Mouse (Mus musculus) liver (tissue): ENCODE data around the gene Gtf2f1.
A peak's percentile ranks its signal among the peaks of the same experiment; 100 is the strongest.

Source experiments
- DNase-seq: peaks from one replicate; pipeline ENCODE4 v3.0.0-alpha.2; 2020; ENCODE audit warnings: mixed read lengths

The Gtf2f1 gene

DNA sequence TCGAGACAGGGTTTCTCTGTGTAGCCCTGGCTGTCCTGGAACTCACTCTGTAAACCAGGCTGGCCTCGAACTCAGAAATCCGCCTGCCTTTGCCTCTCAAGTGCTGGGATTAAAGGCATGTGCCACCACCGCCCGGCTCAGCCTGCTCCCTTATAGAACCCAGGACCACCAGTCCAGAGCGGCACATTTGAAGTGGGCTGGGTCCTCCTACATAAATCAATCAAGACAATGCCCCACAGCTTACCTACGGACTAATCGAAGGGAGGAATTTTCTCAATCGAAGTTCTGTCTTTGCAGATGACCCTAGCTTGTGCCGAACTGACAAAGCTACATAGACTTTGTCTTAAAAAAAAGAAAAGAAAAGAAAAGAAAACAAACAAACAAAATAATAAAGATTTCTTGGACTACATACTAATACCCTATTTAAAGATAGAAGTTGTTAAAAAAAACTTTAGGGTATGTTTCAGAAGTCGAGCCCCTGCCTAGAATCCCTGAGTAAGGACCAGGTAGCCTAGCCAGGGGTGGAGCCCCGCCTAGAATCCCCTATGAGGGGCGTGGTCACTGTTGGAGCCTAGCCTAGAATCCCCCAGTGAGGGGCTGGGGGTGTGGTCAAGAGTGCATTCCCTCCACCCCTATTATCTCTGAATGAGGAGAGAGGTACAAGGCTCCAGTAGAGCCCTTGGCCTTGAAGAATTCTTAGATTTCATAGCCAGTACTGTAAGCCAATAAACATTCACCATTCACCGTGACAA lies 37.0 kb downstream of the Gtf2f1 start:
- DNase-seq = peak; percentile 33

DNA sequence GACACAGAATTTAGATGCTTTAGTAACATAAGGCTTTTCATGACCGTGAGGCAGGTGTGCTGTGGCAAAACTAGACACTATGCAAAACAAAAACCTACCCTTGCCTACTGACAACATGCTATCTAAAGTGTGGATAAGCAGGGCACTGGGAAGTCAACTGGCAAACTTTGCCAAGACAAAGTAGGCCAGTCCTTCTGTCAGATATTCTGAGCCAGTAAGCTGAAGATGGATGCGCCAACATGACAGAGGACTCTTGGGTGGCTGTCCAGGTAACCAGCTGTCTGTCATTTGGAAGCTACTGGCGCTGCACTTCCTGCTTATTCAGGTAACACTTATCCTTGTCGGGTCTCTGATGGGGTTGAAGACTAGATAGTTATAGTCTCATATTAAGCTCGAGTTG lies 41.0 kb downstream of the Gtf2f1 start:
- DNase-seq = no peak

DNA sequence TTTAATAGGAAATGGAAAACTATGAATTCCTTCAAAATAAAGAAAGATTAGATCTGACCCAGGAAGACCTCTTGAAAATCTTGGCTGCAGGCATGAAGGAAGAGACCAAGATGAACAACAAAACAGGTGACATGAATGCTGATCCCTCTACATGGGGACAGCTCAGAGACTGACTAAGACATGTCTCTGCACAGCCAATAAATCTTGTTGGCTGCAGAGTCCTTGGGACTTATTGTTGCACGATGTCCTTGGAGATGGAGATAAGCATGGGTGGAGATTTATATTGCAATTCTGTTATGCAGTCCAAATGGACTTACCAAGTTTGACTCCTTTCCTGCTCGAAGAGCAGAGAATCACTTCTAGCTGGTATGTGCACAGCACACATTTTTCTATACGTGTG lies 41.8 kb downstream of the Gtf2f1 start:
- DNase-seq = no peak

DNA sequence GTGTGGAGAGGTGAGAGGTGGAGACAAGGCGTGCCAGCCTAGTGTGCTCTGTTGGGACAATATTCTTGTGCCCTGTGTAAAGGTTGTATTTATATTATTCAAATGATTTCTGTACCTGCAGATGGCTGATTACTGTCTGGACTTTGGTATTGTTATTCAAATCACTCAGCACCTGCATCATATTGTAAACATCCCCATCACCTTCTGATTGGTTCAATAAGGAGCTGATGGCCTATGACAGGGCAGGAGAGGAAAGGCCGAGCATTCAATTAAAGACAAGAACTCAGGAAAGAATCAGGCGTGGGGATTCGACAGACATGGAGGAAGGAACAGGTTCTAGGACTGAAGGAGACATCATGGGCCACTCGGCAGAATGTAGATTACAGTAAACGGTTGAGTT lies 47.4 kb downstream of the Gtf2f1 start:
- DNase-seq = no peak

DNA sequence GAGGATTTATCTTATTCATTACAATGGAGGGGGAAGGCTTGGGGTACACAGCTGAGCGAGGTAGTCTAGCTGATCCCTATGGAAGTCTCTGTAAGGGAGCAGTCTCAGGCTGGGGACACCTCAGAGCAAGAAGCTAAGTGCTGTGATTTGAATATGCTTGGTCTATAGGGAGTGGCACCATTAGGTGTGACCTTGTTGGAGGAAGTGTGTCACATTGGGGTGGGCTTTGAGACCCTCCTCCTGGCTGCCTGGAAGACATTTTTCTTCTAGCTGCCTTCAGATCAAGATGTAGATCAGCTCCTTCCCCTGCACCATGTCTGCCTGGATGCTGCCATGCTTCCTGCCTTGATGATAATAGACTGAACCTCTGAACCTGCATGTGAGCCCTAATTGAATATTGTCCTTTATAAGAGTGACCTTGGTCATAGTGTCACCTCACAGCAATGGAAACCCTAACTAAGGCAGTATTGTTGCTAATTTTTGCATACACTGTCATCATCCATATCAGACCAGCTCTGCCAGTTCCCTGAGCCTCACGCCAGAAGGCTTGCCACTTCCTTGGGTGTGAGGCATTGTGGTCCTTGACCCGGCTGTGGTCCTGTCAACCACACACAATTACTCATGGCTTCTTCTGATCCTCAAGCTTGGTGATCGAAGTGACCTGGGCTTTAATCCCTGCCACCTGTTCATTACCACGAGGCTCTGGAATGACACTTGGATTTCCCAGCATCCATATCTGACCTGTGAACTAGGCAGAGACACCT lies 48.3 kb downstream of the Gtf2f1 start:
- DNase-seq = no peak

GRCm38 (mm10) chr17:56961880-56962279 lies 49.2 kb downstream of the Gtf2f1 start:
- no peak for DNase-seq

- DNase-seq = no peak
Measured at GRCm38 (mm10) chr17:56958667-56959066, 52.4 kb downstream of the Gtf2f1 start.

- DNase-seq = peak; percentile 86
Measured at GRCm38 (mm10) chr17:56957763-56958429, 53.2 kb downstream of the Gtf2f1 start.

GRCm38 (mm10) chr17:56954871-56955270 lies 56.2 kb downstream of the Gtf2f1 start:
- DNase-seq = no peak
